Mouse (Mus musculus): Measurements from ENCODE around the gene S100a16. TPM values are rescaled to one million over a fixed set of nuclear protein-coding genes. Genes with fewer than 3 reads are reported as not detected.

Gene S100a16
- total RNA-seq (2023), result not detected in 4 replicates

DNA sequence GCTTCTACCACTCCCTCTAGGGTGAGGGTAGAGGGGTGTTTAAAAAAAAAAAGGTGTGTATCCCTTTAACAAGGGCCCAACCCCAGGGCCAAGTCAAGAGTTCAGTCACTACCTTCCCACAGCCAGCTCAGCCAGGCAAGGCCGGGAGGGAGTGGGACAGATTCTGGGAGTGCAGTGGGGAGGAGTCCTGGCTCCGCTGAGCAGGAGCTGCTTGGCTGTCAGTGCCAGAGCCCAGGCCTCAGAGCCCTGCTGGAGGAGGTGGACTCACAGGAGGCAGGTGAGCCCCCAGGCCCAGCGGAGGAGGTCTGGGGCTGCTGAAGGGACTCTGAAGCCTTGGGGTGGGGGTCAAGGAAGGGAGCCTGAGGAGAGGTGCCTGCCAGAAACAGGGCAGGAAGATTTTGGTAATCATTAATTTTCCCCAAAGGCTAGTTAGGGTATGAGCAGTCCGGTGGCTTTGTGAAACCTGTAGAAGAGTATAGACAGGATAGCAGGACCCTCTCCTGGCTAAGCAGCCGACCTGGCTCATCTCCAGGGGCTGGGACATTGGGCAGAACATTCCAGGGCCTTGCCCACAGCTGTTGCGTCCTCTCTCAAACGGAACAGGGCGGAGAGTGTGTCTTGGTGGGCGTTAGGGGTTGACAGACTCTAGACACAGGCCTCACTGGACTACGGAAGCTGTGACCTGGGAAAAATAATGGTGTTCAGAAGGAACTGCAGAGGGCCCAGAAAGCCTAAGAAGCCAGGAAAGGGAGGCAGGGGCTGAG, at the start of gene S100a16:
S100a16 (plus strand) TSS at position 114 of the 764 bp plus-strand sequence.

DNA sequence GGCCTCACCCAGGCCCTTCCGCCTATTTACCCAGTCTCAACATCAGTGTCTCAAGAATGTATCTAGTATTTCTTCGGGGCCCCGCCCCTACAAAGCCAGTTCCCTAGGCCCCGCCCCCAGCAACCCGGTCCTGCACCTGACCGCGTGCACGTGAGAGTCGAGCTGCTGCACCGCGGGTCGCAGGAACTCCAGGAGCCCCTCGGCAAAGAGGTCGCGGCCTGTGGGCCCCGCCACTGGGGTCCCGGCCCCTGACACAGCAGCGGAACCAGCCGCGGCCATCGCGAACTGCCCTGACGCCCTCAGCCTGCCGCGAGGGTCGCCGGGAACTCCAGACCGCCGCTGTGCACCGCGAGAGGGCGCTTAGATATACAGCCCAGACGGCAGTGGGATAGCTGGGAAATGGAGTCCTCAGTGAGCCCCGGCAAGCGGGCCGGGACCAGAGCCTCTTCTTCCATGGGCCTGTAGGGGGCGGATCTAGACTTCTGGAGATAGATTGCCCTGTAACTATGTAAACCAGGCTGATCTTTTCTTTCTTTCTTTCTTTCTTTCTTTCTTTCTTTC, 46.3 kb upstream of the S100a16 start, which contains the start of gene Snapin:
Snapin (minus strand) TSS at position 338 of the 561 bp plus-strand sequence.

DNA sequence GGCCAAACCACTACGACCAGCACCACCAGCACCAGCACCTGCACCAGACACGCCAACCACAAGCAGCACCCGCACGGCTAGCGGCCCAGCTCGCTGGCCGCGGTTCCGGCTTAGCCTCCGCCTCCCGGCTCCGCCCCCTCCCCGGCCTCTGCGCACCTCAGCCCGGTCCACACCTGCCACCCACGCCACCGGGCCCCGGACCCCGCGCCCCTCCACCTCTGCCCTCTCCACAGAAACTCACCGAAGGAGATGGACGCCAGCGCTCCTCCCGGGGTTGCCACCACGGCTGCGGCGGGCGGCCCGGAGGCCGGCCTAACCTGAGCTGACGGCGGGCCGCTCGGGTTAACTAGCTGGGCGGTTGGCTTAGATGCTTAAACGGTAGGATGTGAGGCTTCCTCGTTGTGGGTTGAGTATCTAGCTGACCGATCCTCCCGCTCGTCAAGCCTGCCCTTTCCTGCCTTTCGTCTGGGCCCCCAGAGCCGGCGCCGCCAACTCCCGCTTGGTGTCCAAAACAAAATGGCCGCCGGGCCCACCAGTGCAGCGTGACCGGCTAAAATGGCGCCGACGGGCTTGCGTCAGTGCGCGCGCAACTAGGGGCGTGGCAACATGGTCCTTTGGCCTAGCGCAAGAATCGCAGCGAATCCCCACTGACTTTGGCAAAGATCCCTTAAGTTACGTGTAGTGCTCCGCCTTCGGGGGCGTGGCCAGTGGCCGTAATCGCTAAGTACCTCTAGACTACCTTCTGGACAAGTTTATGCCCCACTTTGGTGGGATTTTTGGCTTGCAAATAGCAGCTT, 27.9 kb upstream of the S100a16 start, which contains the start of gene Chtop:
Chtop (minus strand) TSS at position 549 of the 797 bp plus-strand sequence.

DNA sequence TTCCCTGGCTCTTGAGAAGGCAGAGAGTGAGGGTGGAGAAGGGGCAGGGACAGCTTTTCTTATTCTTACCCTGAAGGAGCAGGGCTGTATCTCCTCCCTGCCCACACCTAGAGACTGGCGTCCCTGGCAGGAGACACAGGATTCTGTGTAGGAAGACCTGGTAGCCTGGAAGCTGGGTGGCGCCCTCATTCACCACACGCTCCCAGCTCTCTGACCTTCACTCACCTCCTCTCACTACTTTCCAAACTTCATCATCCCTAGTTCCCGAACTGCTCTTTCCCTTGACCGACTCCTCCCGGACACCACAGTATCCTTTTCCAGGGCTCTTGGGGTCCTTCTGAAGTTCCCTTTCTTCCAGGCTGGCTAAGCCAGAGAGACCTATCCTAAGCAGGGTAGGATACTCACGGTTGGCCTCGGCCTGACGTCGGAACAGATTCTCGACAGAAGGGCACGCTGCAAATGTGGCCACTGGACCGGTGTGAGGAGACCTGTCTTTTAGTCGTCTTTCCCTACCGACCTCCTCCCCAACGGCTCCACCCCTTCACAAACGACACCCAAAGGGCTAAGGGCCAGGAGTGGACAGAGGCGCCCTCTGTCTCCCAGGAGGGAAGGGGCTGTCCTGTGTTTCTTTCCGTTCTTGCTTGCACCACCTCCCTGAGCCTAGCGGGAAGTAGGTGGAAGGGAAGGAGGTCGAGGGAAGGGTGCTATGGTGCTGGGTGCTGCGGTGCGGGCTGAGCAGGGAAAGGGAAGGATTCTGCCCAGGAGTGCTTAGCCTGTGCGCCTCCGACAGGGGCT, 23.1 kb upstream of the S100a16 start, which contains the start of the genes S100a1 and S100a13:
S100a1 (minus strand) TSS at position 597 of the 795 bp plus-strand sequence.
S100a13 (plus strand) TSS at position 640 of the 795 bp plus-strand sequence.

DNA sequence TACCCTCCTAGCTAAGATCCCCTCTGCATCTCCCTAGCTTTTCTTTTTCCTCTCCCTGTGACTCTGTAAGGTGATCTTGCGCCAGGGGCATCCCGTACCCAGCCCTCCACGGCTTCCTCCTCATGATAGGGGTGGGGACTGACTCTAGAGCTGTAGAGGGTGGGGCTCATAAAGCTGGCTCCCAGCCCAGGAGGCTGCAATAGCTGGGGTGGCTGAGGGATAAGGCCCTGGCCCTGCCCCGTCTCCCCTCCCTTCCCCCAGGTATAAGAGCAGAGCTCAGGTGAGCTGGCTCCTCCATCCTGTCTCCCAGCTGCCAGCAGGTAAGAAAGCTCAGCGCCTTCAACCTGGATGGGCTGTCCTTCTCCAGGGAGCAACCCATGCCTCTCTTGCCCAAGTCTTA, 10.5 kb upstream of the S100a16 start, which contains the start of gene S100a14:
S100a14 (plus strand) TSS at position 277 of the 400 bp plus-strand sequence.

DNA sequence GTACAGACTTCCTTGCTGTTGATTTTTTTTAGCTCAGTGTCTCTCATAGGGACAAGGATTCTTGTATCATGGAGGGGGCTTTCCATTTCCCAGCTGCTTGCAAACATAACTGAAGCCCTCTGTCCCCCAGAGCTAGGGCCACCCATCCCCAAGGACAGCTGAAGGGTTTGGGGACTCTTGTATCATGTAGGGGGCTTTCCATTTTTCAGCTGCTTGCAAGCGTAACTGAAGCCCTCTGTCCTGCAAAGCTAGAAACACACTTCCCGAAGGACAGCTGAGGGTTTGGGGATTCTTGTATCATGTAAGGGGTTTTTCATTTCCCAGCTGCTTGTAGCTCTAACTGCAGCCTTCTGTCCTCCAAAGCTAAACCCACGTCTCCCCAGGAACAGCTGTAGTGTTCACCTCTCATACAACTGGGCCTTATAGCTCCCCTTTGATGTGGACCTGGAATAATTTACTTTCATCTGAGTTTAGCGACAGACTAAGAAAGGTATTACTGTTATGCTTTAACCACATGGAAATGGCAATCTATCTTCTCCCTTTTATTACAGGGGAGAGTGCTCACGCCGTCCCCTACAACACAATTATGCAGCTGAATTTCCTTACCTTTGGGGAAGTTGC, 23.1 kb downstream of the S100a16 start, which contains the start of gene S100a3:
S100a3 (plus strand) TSS at position 571 of the 621 bp plus-strand sequence.

DNA sequence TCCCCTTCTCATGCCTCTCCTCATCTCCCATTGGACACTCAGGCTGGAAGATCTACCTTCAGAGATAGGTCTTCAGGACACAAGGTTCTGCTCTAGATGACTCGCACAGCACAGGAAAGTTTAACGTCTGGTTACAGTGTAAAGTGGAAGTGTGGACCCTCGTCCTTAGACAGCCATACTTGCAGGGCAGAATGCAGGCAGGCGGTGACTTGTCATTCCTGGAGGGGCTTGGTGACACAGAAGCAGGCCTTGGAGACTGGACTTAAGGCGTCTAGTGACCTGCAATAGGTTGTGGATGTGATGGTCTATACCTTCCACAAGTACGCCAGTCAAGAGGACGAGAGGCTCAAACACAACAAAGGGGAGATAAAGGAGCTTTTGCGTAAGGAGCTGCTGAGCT, 52.9 kb downstream of the S100a16 start, which contains the start of gene S100a2:
S100a2 (plus strand) TSS at position 301 of the 400 bp plus-strand sequence.

Other genes with a start within 250 kb of the S100a16 start
- gene Gatad2b, start 244.1 kb upstream of the S100a16 start, total RNA-seq (2023), result 124 to 137 TPM (median 130 TPM) in 4 replicates
- 0.91 to 1.4 TPM (median 1.1 TPM) in 4 replicates for gene Slc27a3, start 147.3 kb upstream of the S100a16 start, total RNA-seq (2023)
- gene Ints3, start 103.6 kb upstream of the S100a16 start, total RNA-seq (2023), result 50.2 to 54.0 TPM (median 52.5 TPM) in 4 replicates
- not detected in 4 replicates for gene Npr1, start 71.4 kb upstream of the S100a16 start, total RNA-seq (2023)
- gene Ilf2, start 61.1 kb upstream of the S100a16 start, total RNA-seq (2023), result 92.2 to 99.3 TPM (median 93.2 TPM) in 4 replicates
- 56.1 to 60.1 TPM (median 57.1 TPM) in 4 replicates for gene Snapin, start 46.2 kb upstream of the S100a16 start, total RNA-seq (2023)
- 193 to 200 TPM (median 196 TPM) in 4 replicates for gene Chtop, start 27.8 kb upstream of the S100a16 start, total RNA-seq (2023)
- 0.95 to 1.3 TPM in 2 of 4 replicates, not detected in the others for gene S100a1, start 22.9 kb upstream of the S100a16 start, total RNA-seq (2023)
- gene S100a13, start 22.8 kb upstream of the S100a16 start, total RNA-seq (2023), result 14.6 to 23.9 TPM (median 17.6 TPM) in 4 replicates
- 0.44 TPM in 1 of 4 replicates, not detected in the others for gene S100a14, start 10.4 kb upstream of the S100a16 start, total RNA-seq (2023)
- gene S100a3, start 23.3 kb downstream of the S100a16 start, total RNA-seq (2023), result 2.2 TPM in 1 of 4 replicates, not detected in the others
- not detected in 4 replicates for gene S100a2, start 53.0 kb downstream of the S100a16 start, total RNA-seq (2023)
- not detected in 4 replicates for gene Gm42674, start 64.7 kb downstream of the S100a16 start, total RNA-seq (2023)
- 48.5 to 75.1 TPM (median 62.5 TPM) in 4 replicates for gene S100a4, start 66.5 kb downstream of the S100a16 start, total RNA-seq (2023)
- 3.9 to 4.7 TPM (median 4.0 TPM) in 3 of 4 replicates, not detected in the other for gene S100a5, start 71.3 kb downstream of the S100a16 start, total RNA-seq (2023)
- gene S100a6, start 75.6 kb downstream of the S100a16 start, total RNA-seq (2023), result 71.2 to 102 TPM (median 82.5 TPM) in 4 replicates
- gene S100a7a, start 116.8 kb downstream of the S100a16 start, total RNA-seq (2023), result 0.46 TPM in 1 of 4 replicates, not detected in the others
- 5.7 to 11.2 TPM (median 8.4 TPM) in 4 replicates for gene S100a8, start 131.7 kb downstream of the S100a16 start, total RNA-seq (2023)
- gene S100a9, start 158.5 kb downstream of the S100a16 start, total RNA-seq (2023), result 9.1 to 13.0 TPM (median 10.7 TPM) in 4 replicates
- not detected in 4 replicates for gene Pglyrp4, start 189.7 kb downstream of the S100a16 start, total RNA-seq (2023)
- gene Gm5849, start 240.6 kb downstream of the S100a16 start, total RNA-seq (2023), result not detected in 4 replicates